Mouse (Mus musculus) lung, adult 2 months (tissue): ENCODE measurements around the gene Cpne7. TPM values are rescaled to one million over a fixed set of nuclear protein-coding genes. Genes with fewer than 3 reads are reported as not detected.
"Not testable (repeated sequence)": the region's sequence is repeated elsewhere in the genome, so short reads cannot be mapped to it uniquely, and the experiment has no call there.

Experiments used
- DNase-seq: peaks from one replicate; pipeline ENCODE4 v3.0.0; 2022
- H3K4me1 ChIP-seq: fragments of 200-500 bp; 2 replicates; pipeline ENCODE4 v1.6.1; 2011; ENCODE audit warnings: low read length; ENCODE audit not compliant: control insufficient read depth, insufficient read depth
- H3K4me3 ChIP-seq: fragments of 200-500 bp; replicated peaks from 2 replicates; pipeline ENCODE3; 2011; ENCODE audit warnings: low read depth, mild to moderate bottlenecking, control low read depth, low read length; ENCODE audit errors: extremely low read depth
- CTCF ChIP-seq: fragments of 200-500 bp; IDR thresholded peaks from 2 replicates; pipeline ENCODE4 v1.5.1; 2011; ENCODE audit warnings: mild to moderate bottlenecking, low read length, control low read depth; ENCODE audit not compliant: insufficient read depth
- POLR2A ChIP-seq: fragments of 200-500 bp; IDR thresholded peaks from 2 replicates; pipeline ENCODE4 v1.6.1; 2011; ENCODE audit warnings: low read depth, mild to moderate bottlenecking, control low read depth, low read length, borderline replicate concordance; ENCODE audit errors: extremely low read depth
- WGBS: fragments of 180-500 bp; shearing (Covaris S2); methylation state at CpG from one replicate; pipeline ENCODE4 v1.1.7; 2018; 5-methylcytosine and 5-hydroxymethylcytosine counted together
- polyA plus RNA-seq: library from polyadenylated mRNA; depleted of rRNA; stranded (reverse); fragments of >200 nt; gene quantifications from 2 replicates; pipeline ENCODE4 v1.2.3, GENCODE M21; 2012

Gene Cpne7
- polyA plus RNA-seq, 1 experiment = 1.3 TPM

DNA sequence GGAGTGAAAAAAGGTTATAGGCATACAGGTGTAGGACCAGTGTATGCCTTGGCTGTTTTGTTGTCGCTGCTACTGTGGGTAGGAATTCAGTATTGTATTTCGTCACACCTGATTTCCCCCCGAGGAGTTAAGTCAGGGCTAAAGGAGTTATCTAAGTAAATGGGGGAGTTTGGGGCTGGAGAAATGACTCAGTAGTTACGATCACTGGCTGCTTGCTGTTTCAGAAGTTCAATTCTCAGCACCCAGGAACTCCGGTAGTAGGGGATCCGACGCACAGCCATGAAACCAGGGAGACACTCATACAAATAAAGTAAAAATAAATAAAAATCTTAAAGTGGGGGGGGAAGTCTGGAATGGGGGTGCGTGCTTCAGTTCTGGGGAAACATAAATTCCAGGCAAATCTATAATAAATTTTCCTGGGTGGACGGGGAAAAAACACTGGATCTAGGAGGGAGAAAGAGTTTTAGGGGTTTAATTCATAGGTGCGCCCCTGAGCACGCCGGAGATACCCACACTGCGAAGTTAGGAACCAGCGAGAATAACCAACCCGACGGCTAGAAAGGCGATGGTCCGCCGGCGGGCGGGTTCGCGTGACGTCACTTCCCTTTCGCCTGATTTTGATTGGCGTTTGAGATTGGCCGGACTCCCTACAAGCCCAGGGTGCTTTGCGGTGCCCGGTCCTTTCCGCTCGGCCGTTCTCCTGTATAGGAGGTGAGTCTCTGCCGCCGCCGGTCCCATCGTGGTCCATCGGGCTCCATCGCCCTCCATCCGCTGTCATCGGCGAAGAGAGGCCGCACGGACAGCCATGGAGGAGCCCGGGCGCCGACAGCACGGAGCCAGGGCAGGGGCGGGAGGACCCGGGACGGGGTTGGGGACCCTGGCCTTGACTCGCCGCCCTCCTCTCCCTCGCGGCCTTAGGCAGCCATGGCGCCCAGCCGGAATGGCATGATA lies 15.2 kb upstream of the Cpne7 start, which contains the start of gene Rpl13:
Gene Rpl13, plus strand, starts transcription at position 616 of the 951 bp plus-strand sequence.
- H3K4me1 ChIP-seq = peaks cover 7% of the 10 kb centered on the region
- TF ChIP-seq CTCF = no peak
- TF ChIP-seq POLR2A = peak; percentile 95
- 1% methylated on average over 56 of the region's 56 CpGs for WGBS
- DNase-seq = peak; percentile 97
- peak within 1 kb of the TSS; percentile 81 for H3K4me3 ChIP-seq

DNA sequence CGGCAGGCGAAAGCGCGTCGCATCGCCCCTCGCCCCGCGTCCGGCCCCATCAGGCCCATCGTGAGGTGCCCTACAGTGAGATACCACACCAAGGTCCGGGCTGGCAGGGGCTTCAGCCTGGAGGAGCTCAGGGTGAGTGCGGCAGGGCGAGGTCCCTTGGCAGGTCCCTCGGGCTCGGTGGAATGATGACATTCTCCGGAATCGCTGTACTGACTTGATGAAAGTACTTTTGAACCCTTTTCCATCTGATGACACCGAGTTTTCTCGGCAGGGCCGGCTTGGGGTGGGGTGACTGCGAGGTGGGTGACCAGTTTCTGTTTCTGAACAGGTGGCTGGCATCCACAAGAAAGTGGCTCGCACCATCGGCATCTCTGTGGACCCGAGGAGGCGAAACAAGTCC lies 14.3 kb upstream of the Cpne7 start:
- DNase-seq = peak; percentile 17
- H3K4me3 ChIP-seq = peak overlapping the region; percentile 81
- H3K4me1 ChIP-seq = not testable (repeated sequence)
- WGBS = 2% methylated on average over 26 of the region's 26 CpGs

DNA sequence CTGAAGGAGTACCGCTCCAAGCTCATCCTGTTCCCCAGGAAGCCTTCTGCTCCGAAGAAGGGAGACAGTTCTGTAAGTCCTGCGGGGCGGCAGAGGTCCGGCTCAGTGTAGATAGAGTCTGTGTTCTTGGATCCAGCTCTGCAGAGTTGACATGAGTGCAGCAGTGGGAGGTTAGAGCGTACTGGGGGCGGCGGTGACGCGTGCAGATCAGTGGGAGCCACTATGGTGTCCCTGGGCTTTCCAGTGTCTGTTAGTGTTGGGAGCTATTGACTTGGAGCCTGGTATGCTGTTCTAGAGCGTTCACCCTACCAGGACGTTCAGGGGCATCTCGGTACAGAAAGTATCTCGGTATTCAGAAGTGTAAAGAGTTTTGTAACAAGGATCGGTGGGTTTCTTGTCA lies 13.9 kb upstream of the Cpne7 start:
- Histone ChIP-seq H3K4me3 (peak overlapping the region; percentile 42), H3K4me1 (peaks cover 7% of the 10 kb centered on the region)
- no peak for TF ChIP-seq CTCF
- TF ChIP-seq POLR2A = no peak
- 9% methylated on average over 15 of the region's 15 CpGs for WGBS
- no peak for DNase-seq

DNA sequence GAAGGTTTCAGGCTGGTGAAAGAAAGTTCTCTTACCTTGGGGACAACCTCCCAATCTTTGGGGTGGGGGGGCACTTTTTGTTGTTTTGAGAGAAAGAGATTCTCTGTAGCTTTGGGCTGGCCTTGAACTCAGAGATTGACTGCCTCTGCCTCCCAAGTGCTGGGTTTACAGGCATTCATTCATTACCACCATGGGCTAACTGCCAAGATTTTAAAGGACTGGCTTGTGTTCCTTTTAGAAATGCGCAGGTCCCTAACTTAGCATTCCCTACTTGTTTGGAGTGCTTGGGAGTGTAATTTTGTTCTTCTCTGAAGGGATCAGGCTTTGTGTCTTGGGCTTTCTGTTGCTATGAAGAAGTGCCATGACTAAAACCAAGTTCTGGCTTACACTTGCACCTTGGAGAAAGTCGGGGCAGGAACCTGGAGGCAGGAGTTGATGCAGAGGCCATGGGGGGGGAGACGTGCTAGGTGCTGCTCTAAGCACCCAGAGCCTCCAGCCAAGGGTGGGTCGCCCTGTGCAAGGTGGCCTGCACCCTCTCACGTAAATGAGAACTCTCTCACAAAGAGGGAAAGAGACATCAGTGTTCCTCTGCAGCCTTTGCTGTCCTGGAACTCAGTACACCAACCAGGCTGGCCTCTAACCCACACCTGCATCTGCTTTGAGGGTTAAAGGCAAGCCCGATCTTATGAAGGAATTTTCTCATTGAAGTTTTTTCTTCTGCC lies 13.0 kb upstream of the Cpne7 start:
- Histone ChIP-seq H3K4me3 (no peak overlapping the region), H3K4me1 (peaks cover 7% of the 10 kb centered on the region)
- TF ChIP-seq POLR2A (no peak), CTCF (no peak)
- WGBS = 70% methylated on average over 6 of the region's 6 CpGs
- DNase-seq = no peak

DNA sequence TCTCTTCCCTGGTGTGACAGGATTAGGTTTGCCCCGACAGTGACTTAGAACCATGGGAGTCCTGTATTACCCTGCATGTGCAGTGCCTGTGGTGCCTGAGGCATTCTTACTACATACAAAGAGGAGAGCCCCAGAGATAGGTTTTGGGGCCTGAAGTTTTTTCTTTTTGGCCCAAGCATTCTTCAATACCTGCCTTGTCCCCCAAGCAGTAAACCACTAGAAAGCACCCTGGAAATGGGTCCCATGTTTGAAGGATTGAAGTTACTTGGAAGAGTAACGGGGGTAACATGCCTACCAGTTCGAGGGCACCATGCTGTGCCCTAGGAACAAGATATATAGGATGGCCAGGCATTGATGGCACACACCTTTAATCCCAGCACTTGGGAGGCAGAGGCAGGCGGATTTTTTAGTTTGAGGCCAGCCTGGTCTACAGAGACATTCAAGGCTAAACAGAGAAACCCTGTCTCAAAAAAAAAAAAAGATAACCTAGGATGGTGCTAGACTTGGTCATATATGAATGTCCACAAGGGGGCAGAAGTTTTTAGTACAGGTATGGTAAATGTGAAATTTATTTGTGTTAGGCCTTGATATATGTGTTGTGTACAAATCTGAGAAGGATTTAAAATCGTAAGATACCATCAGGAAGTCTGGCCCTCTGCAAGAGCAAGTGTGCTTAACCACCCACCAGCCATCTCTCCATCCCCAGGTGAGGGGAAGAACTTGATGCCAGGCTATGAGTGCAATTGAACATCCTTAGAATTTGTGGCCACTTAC lies 11.4 kb upstream of the Cpne7 start:
- TF ChIP-seq POLR2A (no peak), CTCF (no peak)
- DNase-seq = no peak
- peaks cover 7% of the 10 kb centered on the region for H3K4me1 ChIP-seq
- no peak overlapping the region for H3K4me3 ChIP-seq
- WGBS = 67% methylated on average over 5 of the region's 5 CpGs

DNA sequence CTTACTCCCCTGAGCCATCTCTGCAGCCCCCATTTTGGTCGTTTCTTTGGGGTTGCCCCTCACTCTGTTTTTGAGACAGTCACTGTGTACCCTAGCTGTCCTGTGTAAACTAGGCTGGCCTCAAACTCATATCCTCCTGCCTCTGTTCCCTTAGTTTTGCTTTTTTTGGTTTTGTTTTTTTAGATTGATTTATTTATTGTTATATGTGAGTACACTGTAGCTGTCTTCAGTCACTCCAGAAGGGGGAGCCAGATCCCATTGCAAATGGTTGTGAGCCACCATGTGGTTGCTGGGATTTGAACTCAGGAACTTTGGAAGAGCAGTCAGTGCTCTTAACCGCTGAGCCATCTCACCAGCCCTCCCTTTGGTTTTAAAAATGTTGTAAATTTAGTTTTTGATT lies 10.6 kb upstream of the Cpne7 start:
- WGBS = 50% methylated on average over 2 of the region's 2 CpGs
- no peak overlapping the region for H3K4me3 ChIP-seq
- peaks cover 7% of the 10 kb centered on the region for H3K4me1 ChIP-seq
- TF ChIP-seq CTCF = no peak
- no peak for TF ChIP-seq POLR2A
- DNase-seq = no peak

DNA sequence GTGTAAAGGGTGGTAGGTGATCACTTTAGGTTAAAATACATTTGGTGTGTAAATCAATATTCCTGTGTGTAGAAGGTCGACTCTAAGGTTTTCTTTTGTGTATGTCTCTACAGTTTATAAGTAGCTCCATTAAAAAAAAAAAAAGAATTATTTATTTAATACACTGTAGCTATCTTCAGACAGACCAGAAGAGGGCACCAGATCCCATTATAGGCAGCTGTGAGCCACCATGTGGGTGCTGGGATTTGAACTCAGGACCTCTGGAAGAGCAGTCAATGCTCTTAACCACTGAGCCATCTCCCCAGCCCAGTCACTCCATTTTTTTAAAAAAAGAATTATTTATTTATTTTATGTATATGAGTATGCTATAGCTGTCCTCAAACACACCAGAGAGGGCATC lies 9.2 kb upstream of the Cpne7 start:
- Histone ChIP-seq H3K4me3 (no peak overlapping the region), H3K4me1 (peaks cover 6% of the 10 kb centered on the region)
- TF ChIP-seq CTCF (no peak), POLR2A (no peak)
- WGBS = 39% methylated on average over 1 of the region's 1 CpGs
- no peak for DNase-seq

DNA sequence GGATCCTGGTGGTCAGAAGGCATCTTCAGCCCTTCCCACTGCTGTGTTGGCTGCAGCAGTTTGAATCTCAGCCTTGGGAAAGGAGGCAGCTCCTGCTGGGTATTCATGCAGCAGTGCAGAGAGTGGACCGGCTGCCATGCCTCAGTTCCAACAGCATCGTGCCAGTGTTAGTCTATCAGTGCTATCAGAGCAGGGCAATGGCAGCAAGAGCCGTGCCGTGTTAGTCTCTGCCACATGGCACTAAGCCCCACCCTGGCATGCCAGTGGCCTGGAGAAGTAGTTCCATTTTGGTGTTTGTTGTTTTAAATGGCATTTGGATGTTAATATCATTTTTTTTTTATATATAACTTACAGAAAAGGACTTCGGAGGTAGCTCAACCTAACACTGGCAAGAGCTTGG lies 8.2 kb upstream of the Cpne7 start:
- TF ChIP-seq CTCF (no peak), POLR2A (no peak)
- Histone ChIP-seq H3K4me1 (peaks cover under 1% of the 10 kb centered on the region; the same call in 1 of the 2 replicates), H3K4me3 (no peak overlapping the region)
- 76% methylated on average over 5 of the region's 5 CpGs for WGBS
- no peak for DNase-seq

DNA sequence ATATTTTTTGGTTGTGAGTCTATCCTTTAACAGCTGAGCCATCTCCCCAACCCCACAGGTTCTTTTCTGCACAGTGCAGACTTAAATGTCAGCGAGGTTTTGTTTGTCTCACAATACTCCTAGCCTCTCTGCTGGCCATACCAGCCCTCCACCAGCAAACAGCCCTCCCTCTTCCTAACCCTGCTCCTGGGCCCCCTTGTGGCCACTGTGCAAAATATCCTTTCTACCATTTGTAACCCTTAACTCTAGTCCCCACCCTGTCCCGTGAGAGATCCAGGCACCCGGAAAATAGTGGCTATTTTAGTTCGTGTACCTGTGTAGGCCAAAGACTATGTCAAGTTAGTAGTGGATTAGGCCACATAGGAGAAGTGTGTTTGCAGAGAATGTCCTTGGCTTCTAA lies 6.5 kb upstream of the Cpne7 start:
- Histone ChIP-seq H3K4me1 (peaks cover 3% of the 10 kb centered on the region; the same call in 1 of the 2 replicates), H3K4me3 (no peak overlapping the region)
- peak; percentile 50 for DNase-seq
- 4% methylated on average over 4 of the region's 4 CpGs for WGBS
- TF ChIP-seq CTCF (peak; percentile 75), POLR2A (no peak)
